Mouse (Mus musculus) spleen, postnatal 10 days (tissue): ENCODE data around the gene Gap43.
"Not testable (repeated sequence)": the region's sequence is repeated elsewhere in the genome, so short reads cannot be mapped to it uniquely, and the experiment has no call there.

Experiments used
- DNase-seq, 2 experiments: peaks; one replicate each; pipeline ENCODE4 v3.0.0; 2021 to 2022; ENCODE audit warnings: low spot score in 2 of 2

The Gap43 gene

DNA sequence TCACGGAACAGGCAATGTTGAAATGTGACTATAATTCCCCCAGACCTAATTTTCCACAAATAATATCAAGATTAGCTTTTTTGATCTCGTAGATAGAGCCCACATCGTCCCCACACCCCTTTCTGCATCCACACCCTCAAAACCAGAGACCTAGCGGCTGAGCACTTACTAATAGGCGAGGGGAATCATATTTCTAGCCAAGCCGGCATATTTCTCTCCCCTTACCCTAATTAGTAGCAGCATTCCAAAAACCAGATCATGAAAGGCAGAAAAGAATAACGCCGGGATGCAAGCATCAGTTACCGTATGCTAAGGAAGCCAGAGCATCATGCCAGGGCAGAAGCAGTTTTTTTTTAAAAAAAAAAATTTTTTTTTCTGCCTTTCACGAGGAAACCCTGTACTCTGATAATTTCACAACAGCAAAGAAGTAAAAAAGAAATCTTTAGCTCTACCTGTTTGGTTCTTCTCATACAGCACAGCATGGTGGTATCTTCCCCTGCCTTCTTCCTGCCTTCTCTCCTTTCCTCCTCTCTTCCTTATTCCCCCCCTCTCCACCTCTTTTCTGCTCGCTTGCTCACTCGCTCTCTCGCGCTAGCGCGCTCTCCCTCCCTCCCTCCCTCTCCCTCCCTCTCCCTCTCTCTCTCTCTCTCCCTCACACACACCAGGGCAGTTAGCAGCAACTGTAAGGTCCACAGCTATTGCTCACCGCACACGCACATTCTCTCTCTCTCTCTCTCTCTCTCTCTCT is at the start of gene Gap43:
Gene Gap43, minus strand, starts transcription at position 631 of the 748 bp plus-strand sequence.
- DNase-seq: no peak

DNA sequence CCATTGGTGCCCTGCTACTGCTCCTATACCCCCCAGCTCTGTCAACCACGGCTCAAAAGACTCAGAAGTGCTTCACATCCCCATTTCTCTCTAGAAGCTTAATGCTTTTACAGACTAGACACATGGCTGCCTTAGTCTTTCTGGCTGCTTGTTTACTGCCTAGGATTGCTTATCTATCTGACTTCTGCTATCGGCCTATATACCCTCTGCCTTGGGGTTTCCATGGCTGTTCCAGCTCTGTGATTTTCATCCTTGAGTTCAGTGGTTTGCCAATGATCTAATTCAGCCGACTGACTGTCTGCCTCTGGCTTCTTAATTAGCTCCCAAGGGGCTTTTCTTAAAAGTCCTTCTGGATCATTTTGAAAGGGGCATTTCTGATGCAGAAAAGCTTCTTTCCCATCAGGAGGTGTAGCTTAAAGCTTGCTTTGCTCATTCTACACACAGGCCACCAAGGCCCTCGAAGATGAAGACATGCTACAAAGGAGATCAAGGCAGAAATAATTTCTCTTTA is 40.9 kb upstream of the Gap43 start:
- no peak for DNase-seq

DNA sequence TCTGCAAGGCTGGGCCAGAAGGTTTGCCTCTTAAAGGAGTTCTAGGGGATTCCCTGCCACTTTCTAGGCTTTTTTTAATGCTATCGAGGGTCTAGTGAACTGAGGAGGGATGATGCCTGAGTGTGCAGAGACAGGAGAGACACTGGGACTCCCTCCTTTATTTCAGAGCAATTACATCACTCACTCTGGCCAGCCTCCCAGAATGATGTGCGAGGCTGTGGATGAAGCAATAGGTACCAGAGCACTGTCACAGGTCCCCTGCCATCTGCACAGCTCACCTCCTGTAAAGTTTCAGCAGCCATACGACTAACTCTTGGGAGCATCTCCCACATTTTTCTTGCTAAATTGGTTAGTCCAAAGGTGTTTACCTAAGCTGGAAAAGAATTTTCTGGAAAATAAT is 40.2 kb upstream of the Gap43 start:
- no peak for DNase-seq

DNA sequence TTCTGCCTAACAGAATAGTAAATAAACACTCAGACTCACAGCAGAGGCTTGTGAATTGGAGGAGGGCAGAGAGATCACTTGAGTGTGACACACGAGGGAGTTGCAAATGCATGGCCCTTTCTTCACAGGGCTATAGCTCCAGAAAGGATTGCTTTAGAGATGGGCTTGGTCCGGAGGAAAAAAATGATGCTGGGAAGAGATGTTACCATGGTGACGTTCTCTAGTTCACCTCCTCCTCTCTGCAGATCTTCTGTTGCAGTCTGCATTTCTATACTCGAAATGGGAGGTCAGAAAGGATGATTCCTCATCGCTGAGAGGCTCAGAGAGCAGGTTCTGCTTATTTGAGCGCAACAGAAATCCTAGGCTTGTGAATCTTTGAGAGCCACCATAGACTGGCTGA is 29.7 kb upstream of the Gap43 start:
- no peak for DNase-seq

DNA sequence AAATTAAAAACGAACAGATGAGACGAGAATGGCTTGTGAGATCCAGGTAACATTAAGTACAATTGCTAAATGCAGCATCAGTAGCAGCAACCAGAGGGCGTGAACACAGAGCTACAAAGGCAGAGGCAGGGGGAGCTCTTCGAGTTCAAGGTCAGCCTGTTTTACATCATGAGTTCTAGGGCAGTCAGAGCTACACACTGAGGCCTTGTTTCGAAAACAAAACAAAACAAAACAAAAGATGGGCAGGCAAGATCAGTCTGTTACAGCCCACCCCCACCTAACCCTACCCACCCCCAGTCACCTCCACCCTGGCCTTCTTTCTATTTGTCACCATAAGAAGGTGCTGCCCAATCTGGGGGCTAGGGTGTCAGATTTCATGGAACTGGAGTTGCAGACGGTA is 28.9 kb upstream of the Gap43 start:
- no peak for DNase-seq

DNA sequence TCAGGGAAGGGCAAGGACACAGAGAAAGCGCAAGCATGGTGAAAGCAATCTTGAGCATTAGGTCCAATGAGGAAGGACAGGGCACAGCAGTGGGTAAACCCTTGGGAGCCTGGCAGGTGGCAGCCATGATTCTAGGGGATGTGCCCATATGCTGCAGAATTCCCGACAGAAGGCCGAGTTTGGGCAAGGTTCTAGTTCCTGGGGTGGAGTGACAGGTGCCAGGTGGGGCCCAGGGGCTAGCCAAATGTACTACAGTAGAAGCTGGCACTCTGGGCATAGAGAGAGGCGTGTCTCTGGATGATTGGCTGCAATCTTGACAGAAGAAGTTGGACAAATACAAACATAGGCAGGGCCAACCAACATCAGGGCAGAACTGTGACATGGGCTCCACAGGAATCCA is 19.6 kb upstream of the Gap43 start:
- DNase-seq: no peak

DNA sequence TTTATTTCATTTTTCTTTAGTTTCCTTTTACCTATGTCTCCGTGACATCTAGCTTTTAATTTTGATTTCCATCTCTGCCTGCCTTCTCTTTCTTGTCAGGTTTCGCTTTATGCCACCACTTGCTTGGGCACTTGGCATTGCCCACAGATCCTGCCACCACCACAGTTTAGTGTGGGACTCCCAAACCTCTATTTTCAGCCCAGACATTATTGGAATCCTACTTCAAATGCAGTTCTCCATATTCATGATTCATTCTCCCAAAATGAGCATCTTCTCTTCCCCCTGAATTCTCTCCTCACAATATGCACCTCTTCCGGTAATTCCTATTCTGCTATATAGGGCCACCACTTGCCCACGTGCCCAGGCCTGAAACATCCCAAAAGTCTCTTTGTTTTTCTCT is 17.6 kb upstream of the Gap43 start:
- DNase-seq: no peak

DNA sequence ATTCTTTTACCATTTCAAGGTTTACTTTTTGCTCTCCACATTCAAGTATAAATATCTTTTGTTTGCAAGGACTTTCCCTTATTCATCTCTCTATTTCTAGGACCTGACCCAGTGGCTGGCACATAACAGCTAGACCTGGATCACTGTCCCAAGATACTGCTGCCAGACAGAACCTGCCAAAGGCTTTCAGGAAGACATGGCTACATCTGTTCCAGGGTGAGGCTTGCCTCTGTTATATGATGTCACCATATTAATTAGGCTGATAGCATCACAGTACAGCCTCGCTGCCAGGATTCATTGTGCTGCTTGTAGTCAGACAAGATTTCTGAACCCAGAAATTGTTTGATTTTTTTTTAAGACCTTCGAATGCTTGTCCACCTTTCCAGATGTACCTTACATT is 9.6 kb upstream of the Gap43 start:
- no peak for DNase-seq

DNA sequence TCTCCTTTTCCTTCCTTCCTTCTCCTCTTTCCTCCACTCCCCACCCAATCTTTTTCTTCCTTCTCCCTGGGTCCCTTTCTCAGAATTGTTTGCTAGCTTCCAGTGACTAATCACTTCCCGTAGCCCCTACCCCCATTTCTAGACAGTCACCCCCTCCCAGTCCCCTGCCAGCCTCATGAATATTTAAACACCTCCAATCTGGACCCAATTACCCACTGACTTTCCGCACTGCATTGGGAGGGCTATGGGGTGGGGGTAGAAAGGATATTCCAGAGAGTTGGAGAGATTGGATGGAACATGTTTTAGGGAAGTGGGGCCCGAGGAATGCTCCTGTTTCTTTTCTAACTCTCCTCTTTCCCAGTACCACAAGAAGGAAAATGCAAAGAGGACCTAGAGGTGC is 414 bp upstream of the Gap43 start:
- DNase-seq: not testable (repeated sequence)

DNA sequence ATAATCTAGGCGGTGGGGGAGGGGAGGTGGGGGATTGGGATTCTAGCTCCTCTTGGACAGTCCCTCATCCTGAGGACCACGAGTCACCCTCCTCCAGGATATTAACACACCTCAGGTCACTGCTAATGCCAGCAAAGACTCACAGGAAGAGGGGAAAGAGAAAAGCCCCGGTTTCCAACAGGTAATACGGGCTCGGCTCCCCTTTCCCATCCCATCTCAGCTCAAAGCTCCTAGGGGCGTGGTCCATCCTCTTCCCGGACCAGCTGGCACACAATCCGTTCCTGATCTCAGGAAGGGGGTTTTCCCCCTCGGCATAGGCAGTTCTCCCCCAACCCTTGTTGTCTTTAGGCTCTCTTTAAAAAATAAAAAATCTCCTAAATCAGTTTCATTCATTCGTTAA is 939 bp downstream of the Gap43 start:
- no peak for DNase-seq

DNA sequence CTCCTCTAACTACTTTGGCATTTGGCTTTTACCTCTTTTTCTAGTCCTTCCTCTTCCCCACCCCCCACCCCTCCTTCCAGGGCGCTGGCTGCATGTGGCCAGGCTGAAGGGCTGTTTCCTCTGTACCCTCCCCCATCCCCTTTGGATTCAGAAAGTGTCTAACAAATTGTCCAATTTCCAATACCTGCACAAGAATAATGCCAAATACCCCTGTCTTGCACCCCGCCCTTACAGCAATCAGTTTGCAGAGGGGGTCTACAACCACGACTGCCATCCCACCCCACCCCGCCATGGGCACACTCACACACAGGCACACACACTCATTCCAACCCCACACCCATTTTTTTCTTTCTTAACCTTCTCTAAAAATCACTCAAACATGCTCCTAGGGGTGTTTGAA is 1.5 kb downstream of the Gap43 start:
- no peak for DNase-seq

DNA sequence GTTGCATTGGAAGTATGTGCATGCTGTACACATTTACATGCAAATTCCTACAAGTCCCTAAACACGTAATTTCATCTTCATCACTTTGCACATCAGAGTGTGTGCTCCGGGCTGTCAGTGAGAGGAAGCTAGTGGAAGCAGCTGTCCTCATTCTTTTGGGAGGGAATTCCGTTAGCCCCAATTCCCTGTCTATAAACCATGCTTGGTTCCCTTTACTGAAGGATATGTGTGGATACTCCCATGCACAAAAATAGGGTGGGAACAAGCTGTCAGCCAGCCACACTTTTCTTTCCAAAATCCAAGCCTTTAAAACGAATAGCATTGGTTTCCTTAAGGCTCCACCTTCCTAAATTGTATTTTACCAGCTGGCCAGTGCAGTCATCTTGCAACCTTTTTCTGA is 2.1 kb downstream of the Gap43 start:
- DNase-seq: no peak

DNA sequence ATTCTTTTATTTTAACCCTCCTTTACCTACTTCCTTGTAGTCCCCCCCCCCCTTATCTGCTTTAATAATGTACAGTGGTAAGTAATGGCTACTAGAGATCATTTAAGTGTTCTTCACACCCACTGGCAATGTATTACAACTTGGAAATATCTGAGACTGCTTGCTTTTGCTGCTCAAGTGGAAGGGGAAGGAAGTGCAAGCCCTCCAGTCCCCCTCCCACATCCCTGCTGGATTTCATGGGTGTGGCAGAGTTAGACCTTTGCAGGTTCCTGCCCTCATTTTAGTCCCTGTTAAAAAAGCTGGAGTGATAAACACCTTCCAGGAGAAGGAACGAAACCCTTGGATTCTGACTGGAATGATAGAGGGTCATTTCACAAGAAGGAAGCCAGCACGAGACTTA is 2.8 kb downstream of the Gap43 start:
- no peak for DNase-seq

DNA sequence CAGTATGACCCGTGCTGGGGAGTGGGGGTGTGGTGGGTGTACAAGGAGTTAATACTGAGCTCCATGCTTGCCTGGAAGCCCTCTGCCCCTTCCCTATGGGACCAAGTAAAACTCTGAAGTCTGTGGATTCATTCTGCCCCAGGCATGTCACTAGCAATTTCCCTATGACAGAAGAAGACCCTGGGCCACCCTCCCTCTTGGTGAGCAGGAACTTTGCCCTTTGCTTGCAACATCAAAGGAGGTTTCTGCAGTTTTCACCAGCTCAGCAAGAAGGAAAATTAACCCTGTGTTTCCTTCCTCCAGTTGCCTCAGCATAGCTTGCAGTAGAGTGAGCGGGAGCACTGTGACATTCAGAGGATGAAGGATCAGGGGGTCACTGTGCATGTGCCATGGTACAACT is 3.8 kb downstream of the Gap43 start:
- no peak for DNase-seq

DNA sequence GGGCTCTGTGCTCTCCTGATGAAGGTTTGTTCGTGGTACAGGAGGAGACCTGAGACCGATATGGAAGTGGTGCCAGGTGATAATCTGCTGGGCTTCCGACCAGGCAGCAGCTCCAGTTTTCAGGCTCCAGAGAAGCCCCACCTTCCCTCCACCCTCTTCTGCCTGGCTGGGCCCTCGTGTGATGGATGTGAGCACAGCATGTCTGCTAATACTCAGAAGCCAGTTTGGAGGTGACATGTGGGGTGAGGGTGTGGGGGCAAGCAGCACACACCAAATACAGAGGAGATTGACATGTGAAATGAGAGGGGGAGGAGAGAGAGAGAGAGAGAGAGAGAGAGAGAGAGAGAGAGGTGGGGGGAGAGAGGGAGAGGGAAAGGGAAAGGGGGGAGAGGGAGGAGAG is 8.1 kb downstream of the Gap43 start:
- no peak for DNase-seq

DNA sequence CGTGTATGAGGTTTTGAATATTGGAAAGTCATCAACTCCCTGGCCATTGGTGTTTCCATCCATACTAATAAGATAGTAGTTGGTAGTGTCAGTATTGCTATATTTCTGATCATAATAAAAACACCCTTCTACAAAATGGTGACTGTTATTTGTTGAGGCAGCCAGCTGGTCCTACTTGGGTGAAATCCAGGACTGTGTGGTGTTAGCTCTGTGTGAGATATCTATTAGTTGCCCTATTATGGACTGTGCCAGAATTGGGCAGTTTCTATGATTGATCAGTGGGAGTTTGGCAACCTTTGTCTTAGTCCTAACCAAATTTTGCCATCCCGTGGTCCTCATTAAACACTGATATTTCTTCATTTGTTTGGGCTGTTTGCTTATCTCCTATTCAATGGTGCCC is 14.3 kb downstream of the Gap43 start:
- no peak for DNase-seq

DNA sequence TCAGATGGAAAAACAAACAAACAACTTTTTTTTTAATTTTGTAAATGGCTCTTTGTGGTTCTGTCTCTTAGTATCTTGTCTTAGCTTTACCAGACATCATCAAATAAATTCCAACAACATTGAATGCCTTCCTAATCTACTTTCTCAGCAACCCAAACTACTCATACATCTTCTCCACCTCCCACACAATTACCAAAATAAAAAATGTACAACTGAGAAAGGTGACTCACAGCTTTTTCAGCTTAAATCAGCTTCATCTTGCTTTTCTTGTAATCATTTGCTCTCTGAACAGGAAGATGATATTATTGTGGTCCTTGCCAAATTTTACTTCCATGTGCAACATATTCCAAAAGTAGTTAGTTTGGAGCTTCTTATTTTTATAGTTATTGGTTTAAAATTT is 14.9 kb downstream of the Gap43 start:
- no peak for DNase-seq

DNA sequence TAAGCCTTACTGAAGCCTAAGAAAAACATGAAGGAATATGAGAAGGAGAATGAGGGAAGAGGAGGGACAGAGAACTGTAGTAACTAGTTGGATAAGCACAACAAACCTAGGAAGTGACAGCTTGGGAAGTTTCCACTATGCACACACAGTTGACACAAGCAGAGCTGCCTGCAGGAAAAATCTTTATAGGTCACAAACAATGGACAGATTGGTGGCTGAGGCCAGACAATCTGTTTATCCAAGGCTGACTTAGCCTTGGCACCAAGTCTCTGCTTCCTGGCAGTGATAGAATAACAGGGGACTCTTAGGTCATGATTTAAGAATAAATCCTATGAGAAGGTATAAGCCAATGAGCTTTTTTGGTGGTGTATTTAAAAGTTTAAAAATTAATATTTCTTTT is 20.6 kb downstream of the Gap43 start:
- no peak for DNase-seq

DNA sequence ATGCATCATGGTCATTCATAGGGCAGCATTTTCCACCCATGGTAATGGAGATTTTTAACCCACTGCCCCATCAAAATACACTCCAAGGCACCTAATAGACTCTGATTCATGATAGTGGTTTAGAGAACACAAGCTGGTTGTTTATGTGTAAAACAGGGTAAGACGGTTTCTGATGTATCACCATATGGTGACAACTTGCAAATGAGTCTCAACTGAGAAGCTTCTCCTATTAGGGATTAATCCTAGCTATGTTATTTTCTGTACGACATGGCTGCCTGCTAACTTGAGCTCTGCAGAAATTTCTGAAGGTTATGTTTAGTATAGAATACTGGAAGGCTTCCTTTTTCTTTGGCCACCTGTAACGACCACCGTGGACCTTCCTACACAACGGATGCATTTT is 21.1 kb downstream of the Gap43 start:
- no peak for DNase-seq

DNA sequence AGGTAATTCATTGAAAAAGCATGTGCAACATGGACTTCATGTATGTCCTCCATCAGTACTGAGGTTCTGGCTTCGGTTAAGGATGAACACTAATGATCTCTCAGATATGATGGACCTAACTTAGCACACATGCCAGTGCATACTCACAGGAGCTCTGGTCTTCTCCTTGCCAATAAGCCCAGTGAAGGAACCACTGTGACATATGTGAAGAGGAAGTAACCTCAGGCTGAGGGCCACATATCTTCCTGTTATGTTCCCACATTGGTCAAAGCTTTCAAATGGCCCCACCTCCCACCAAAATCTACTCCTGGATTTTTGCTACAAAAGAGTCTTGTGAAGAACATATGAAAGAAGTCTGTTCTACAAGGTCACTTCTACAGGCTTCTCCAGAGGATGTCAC is 28.3 kb downstream of the Gap43 start:
- DNase-seq: no peak

DNA sequence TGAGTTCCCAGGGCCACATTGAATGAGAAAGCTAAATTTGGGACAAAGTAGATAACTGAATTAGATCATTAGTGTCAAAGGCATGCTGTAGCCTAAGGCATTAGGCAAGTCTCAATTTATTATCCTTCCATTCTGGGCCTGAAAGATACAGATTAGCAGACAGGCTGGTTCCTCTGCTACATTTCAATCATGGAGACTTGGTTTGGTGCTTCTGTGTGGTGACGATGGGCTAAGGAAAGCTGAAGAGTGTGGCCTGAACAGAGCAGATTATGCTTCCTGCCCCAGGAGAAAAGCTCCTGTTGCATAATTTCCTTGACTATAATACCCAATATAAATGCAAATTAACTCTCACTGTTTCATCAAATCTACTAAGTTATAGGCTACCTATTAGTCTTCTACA is 31.7 kb downstream of the Gap43 start:
- DNase-seq: no peak

DNA sequence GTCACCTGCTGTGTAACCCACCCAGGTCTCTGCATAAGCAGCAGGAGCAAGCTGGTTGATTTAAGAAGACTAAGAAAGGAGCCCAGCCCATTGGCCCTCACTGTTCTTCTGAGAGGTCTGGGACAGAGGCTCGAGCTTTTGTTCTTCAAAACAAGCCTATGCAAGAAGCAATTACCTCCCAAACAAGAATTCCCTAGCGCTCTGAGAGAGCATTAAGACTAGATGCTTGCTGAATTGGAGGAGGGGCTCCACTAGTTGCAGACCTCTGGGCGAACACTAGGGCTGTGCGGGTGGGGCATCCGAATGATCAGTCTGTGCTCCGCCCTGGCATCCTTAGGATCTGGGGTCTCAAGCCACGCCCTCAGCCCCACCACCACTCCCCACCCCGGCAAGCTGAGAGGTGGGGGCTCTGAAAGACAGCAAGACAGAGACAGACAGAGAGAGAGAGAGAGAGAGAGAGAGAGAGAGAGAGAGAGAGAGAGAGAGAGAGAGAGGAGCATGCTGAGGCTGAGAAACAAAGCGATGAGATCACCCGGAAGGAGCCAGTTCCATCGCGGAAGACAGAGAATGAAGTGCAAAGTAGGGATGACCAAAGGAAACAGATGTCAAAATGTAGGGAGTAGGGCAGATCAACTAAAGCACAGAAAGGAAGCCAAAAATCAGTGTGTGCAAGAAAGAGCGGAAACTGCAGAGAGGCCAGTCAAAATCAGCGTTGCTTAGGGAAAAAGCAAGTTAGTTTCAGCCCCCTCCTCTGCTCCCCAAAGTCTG is 34.3 kb downstream of the Gap43 start:
- peak in 1 of 2 experiments; percentile 21 for DNase-seq

DNA sequence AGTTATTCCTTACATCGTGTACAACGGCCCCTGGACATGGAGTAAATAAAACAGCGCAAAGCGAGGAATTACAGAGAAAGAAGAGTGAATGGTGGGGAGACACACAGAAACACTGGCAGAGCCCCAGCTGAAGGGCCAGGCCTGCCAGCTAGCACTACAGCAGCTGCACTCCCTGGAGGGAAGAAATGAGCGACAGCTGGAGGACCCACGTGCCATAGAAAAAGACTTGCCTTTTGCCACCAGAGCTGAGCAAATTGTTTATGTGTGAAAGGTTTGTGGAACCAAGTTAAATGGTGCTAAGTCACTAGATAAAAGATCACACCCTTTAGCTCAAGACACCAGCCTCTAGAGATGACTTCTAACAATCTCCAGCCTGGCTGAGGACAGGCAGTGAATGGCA is 37.0 kb downstream of the Gap43 start:
- DNase-seq: no peak
